Mouse (Mus musculus) liver, embryonic 14.5 days (tissue): ENCODE results near the gene Nek3. TPM values are rescaled to one million over a fixed set of nuclear protein-coding genes. Genes with fewer than 3 reads are reported as not detected.

Experiments used
- ATAC-seq: fragments of 200-750 bp; cut with Nextera tagmentation; 2 replicates; pipeline ENCODE4 v1.8.0; 2017; ENCODE audit warnings: moderate number of reproducible peaks, mild to moderate bottlenecking, moderate library complexity; ENCODE audit not compliant: insufficient read depth
- DNase-seq, 3 experiments: peaks; one replicate each; pipeline ENCODE4 v3.0.0-alpha.2; 2012 to 2013; ENCODE audit warnings: low read depth in 3 of 3, low spot score in 3 of 3
- H3K27ac ChIP-seq: fragments of 300-500 bp; sonication (generic); 2 replicates; pipeline ENCODE4 v1.5.1; 2014; ENCODE audit warnings: moderate library complexity, mild to moderate bottlenecking, control low read depth, inconsistent platforms
- H3K27me3 ChIP-seq: fragments of 300-500 bp; sonication (generic); 2 replicates; pipeline ENCODE4 v1.6.1; 2014; ENCODE audit warnings: mild to moderate bottlenecking, low read length, moderate library complexity; ENCODE audit not compliant: control insufficient read depth, insufficient read depth
- H3K36me3 ChIP-seq: fragments of 300-500 bp; sonication (generic); replicated peaks from 2 replicates; pipeline ENCODE4 v1.6.1; 2014; ENCODE audit warnings: low read depth; ENCODE audit not compliant: control insufficient read depth, insufficient read depth
- H3K4me1 ChIP-seq, 2 experiments: fragments of 200-500 bp in 1 of 2; fragments of 300-500 bp in 1 of 2; sonication (generic) in 1 of 2; replicated peaks; 2 replicates each; pipeline ENCODE4 v1.6.1; 2012 to 2014; ENCODE audit warnings: antibody characterized with exemption in 1 of 2, inconsistent platforms in 1 of 2, low read length in 1 of 2; ENCODE audit not compliant: control insufficient read depth in 2 of 2, insufficient read depth in 2 of 2
- H3K4me2 ChIP-seq: fragments of 300-500 bp; sonication (generic); 2 replicates; pipeline ENCODE4 v1.6.1; 2014; ENCODE audit warnings: low read depth, mild to moderate bottlenecking, control low read depth, moderate library complexity
- H3K4me3 ChIP-seq, 2 experiments: fragments of 200-500 bp in 1 of 2; fragments of 300-500 bp in 1 of 2; sonication (generic) in 1 of 2; 2 replicates each; pipeline ENCODE4 v1.5.1; 2012 to 2014; ENCODE audit warnings: low read depth in 2 of 2, low read length in 2 of 2, mild to moderate bottlenecking in 2 of 2, control low read depth in 1 of 2, inconsistent platforms in 1 of 2, moderate library complexity in 1 of 2; ENCODE audit not compliant: insufficient read depth in 1 of 2
- H3K9ac ChIP-seq: fragments of 300-500 bp; sonication (generic); replicated peaks from 2 replicates; pipeline ENCODE4 v1.6.1; 2014; ENCODE audit warnings: mild to moderate bottlenecking, control low read depth, moderate library complexity
- H3K9me3 ChIP-seq: fragments of 300-500 bp; sonication (generic); 2 replicates; pipeline ENCODE4 v1.6.1; 2016; ENCODE audit warnings: low read length, mixed read lengths; ENCODE audit not compliant: control insufficient read depth
- CTCF ChIP-seq: IDR thresholded peaks from 2 replicates; pipeline ENCODE4 v1.5.1; 2016; ENCODE audit warnings: antibody characterized with exemption, low read depth, control low read depth
- EP300 ChIP-seq: IDR thresholded peaks from 2 replicates; pipeline ENCODE4 v1.6.1; 2016; ENCODE audit warnings: antibody characterized with exemption, low read depth
- WGBS: fragments of 180-500 bp; shearing (Covaris S2); extraction: QIAGEN DNeasy Blood & Tissue Kit; methylation state at CpG from one replicate; pipeline ENCODE4 v1.1.7; 2014; ENCODE audit not compliant: insufficient replicate concordance; 5-methylcytosine and 5-hydroxymethylcytosine counted together
- polyA plus RNA-seq, 2 experiments: library from polyadenylated mRNA; depleted of rRNA in 1 of 2; stranded (reverse) in 1 of 2; unstranded in 1 of 2; fragments of >200 nt; fragmentation: Nextera tagmentation in 1 of 2; extraction: Ambion mirVana in 1 of 2; gene quantifications; 2 replicates each; pipeline versions ENCODE4 v1.2.1 to v1.2.3; 2012 to 2014

Gene Nek3
- polyA plus RNA-seq, 2 experiments, result 1.7 to 1.8 TPM

GRCm38 (mm10) chr8:22184884-22185283, 18.6 kb upstream of the Nek3 start:
- TF ChIP-seq CTCF (no peak), EP300 (no peak)
- H3K4me3 ChIP-seq, result peak overlapping the region; percentile 71 to 72
- peaks cover 5 to 18% of the 10 kb centered on the region in 2 experiments; a peak in 3 of 4 replicates for H3K4me1 ChIP-seq
- H3K27me3 ChIP-seq, result no peaks in the 10 kb centered on the region; the same call in 1 of the 2 replicates
- H3K4me2 ChIP-seq, result peak overlapping the region; percentile 98
- peak overlapping the region; percentile 87 for H3K9ac ChIP-seq
- H3K36me3 ChIP-seq, result no peaks in the 10 kb centered on the region; the same call in 1 of the 2 replicates
- WGBS, result under 1% methylated on average over 3 of the region's 3 CpGs
- DNase-seq (peak; percentile 52 to 66 (median 63)), ATAC-seq (peak; percentile 76)
- H3K27ac ChIP-seq, result peak overlapping the region; percentile 31
- H3K9me3 ChIP-seq, result no peaks in the 10 kb centered on the region

- ATAC-seq, result no peak
- 90% methylated on average over 7 of the region's 7 CpGs for WGBS
- peaks cover 41% of the 10 kb centered on the region for H3K36me3 ChIP-seq
These were observed 9.7 kb upstream of the Nek3 start for GRCm38 (mm10) chr8:22175966-22176365.

GRCm38 (mm10) chr8:22169167-22169566, 2.9 kb upstream of the Nek3 start:
- DNase-seq (no peak), ATAC-seq (no peak)
- no peak overlapping the region for H3K4me3 ChIP-seq
- WGBS, result 87% methylated on average over 5 of the region's 5 CpGs
- H3K27ac ChIP-seq, result no peak overlapping the region
- H3K4me2 ChIP-seq, result no peak overlapping the region
- no peak for TF ChIP-seq CTCF
- no peak for TF ChIP-seq EP300
- H3K36me3 ChIP-seq, result peaks cover 17% of the 10 kb centered on the region
- H3K4me1 ChIP-seq, result peaks cover 5 to 6% of the 10 kb centered on the region in 2 experiments
- H3K27me3 ChIP-seq, result no peaks in the 10 kb centered on the region
- H3K9ac ChIP-seq, result no peak overlapping the region
- H3K9me3 ChIP-seq, result no peaks in the 10 kb centered on the region

More at GRCm38 (mm10) chr8:22175966-22176365, 9.7 kb upstream of the Nek3 start:
- Histone ChIP-seq H3K9me3 (peaks cover 6% of the 10 kb centered on the region), H3K4me2 (no peak overlapping the region), H3K4me3 (no peak overlapping the region), H3K27ac (no peak overlapping the region), H3K27me3 (no peaks in the 10 kb centered on the region), H3K4me1 (no peaks in the 10 kb centered on the region), H3K9ac (no peak overlapping the region)
- DNase-seq, result no peak
- TF ChIP-seq CTCF (peak; percentile 33), EP300 (no peak)

- 45% methylated on average over 10 of the region's 10 CpGs for WGBS
These were observed 770 bp downstream of the Nek3 start for GRCm38 (mm10) chr8:22165251-22166079.

GRCm38 (mm10) chr8:22164431-22164830, 1.8 kb downstream of the Nek3 start:
- no peaks in the 10 kb centered on the region for H3K27me3 ChIP-seq
- DNase-seq (no peak), ATAC-seq (no peak)
- H3K4me2 ChIP-seq, result no peak overlapping the region
- H3K27ac ChIP-seq, result no peak overlapping the region
- peaks cover 10% of the 10 kb centered on the region for H3K36me3 ChIP-seq
- peaks cover 5 to 6% of the 10 kb centered on the region in 2 experiments for H3K4me1 ChIP-seq
- no peaks in the 10 kb centered on the region for H3K9me3 ChIP-seq
- WGBS, result 78% methylated on average over 10 of the region's 10 CpGs
- H3K4me3 ChIP-seq, result no peak overlapping the region
- H3K9ac ChIP-seq, result no peak overlapping the region
- TF ChIP-seq CTCF (no peak), EP300 (no peak)

More at GRCm38 (mm10) chr8:22165251-22166079, 770 bp downstream of the Nek3 start:
- Histone ChIP-seq H3K4me1 (peaks cover 5 to 6% of the 10 kb centered on the region in 2 experiments), H3K9me3 (no peaks in the 10 kb centered on the region), H3K27me3 (no peaks in the 10 kb centered on the region), H3K4me3 (peak overlapping the region; percentile 48 to 78), H3K27ac (no peak overlapping the region), H3K36me3 (peaks cover 13% of the 10 kb centered on the region), H3K9ac (peak overlapping the region; percentile 69), H3K4me2 (peak overlapping the region; percentile 80)
- DNase-seq, result no peak
- peak; percentile 34; the same call in 1 of the 2 replicates for ATAC-seq
- TF ChIP-seq EP300 (no peak), CTCF (no peak)
